16 mouse cellular contexts compared by ENCODE assay signal in genomic region chr19:57132916-57133520, GRCm38 (mm10).
DNase-seq lines count a peak whose midpoint lies in the region; ATAC-seq and TF ChIP-seq lines count a peak whose summit lies in the region.
"Had no signal": no experiment of that assay in that cellular context is flagged by ENCODE, and none has a peak within 500 bp of the region (broad histone marks: within the 10 kb centered on the region; RNA-seq: fewer than 3 reads in every experiment).

No protein-coding gene starts in this region.

- peaks cover 8% of the 10 kb centered on the region for H3K4me1 ChIP-seq in kidney, adult 2 months (ENCODE audit: control insufficient read depth, insufficient read depth, low read length)
- H3K4me1 ChIP-seq in kidney, embryonic 15.5 days: peaks cover 29% of the 10 kb centered on the region
- H3K4me1 ChIP-seq in thymus, adult 2 months (replicated peaks; ENCODE audit: control insufficient read depth, insufficient read depth, low read length): peaks cover 56% of the 10 kb centered on the region
- H3K4me1 ChIP-seq in midbrain, embryonic 16.5 days (ENCODE audit: control insufficient read depth, insufficient read depth, low read length): peaks cover 7% of the 10 kb centered on the region

- no peak overlapping the region for H3K9ac ChIP-seq in kidney, embryonic 15.5 days
- no peak overlapping the region for H3K9ac ChIP-seq in midbrain, embryonic 16.5 days (ENCODE audit: low read depth, low read length)
- H3K9ac ChIP-seq: hindbrain, embryonic 15.5 days; liver, embryonic 13.5 days had no signal

- ATAC-seq in kidney, embryonic 15.5 days (replicated peaks; ENCODE audit: low FRiP score): no peak
- ATAC-seq in midbrain, embryonic 16.5 days: no peak
- ATAC-seq: intestine, postnatal 0 days; lung, postnatal 0 days had no signal

- no peak for DNase-seq in kidney, adult 2 months
- no peak for DNase-seq in thymus, adult 2 months
- no peak for DNase-seq in thymus, postnatal 25 days
- peak; percentile 45 for DNase-seq in thymus, postnatal 4 days
- DNase-seq in cerebellum, postnatal 25 days: no peak
- DNase-seq: adrenal gland, postnatal 36 days; cerebellum, adult 11 months; cerebellum, postnatal 36 days; gastrocnemius, postnatal 14 days; liver, embryonic 13.5 days had no signal

- peak overlapping the region; percentile 48; the same call in 1 of the 2 replicates for H3K27ac ChIP-seq in kidney, adult 2 months (ENCODE audit: insufficient read depth, low read depth, low read length)
- no peak overlapping the region for H3K27ac ChIP-seq in kidney, embryonic 15.5 days
- H3K27ac ChIP-seq in thymus, adult 2 months (ENCODE audit: control insufficient read depth, insufficient read depth, low read length): peak overlapping the region; percentile 95
- no peak overlapping the region for H3K27ac ChIP-seq in midbrain, embryonic 16.5 days (ENCODE audit: low read length)
- H3K27ac ChIP-seq: hindbrain, embryonic 15.5 days; liver, embryonic 13.5 days had no signal

- no peak for TF ChIP-seq POLR2A in kidney, adult 2 months (IDR thresholded peaks at IDR 0.05; ENCODE audit: low read depth, low read length)
- TF ChIP-seq POLR2A in thymus, adult 2 months (IDR thresholded peaks at IDR 0.05; ENCODE audit: control insufficient read depth, extremely low read depth, insufficient read depth, low read length, poor library complexity): no peak

- WGBS in kidney, adult 2 months: 90% methylated on average over 6 of the region's 6 CpGs
- 82% methylated on average over 6 of the region's 6 CpGs for WGBS in kidney, embryonic 15.5 days
- WGBS in thymus, adult 2 months: 41% methylated on average over 6 of the region's 6 CpGs
- 78% methylated on average over 6 of the region's 6 CpGs for WGBS in midbrain, embryonic 16.5 days

- H3K36me3 ChIP-seq in kidney, adult 2 months (ENCODE audit: control insufficient read depth, insufficient read depth, low read length): no peaks in the 10 kb centered on the region
- H3K36me3 ChIP-seq in kidney, embryonic 15.5 days: no peaks in the 10 kb centered on the region
- no peaks in the 10 kb centered on the region for H3K36me3 ChIP-seq in thymus, adult 2 months (ENCODE audit: control insufficient read depth, insufficient read depth, low read length)
- no peaks in the 10 kb centered on the region; the same call in 1 of the 2 replicates for H3K36me3 ChIP-seq in midbrain, embryonic 16.5 days (ENCODE audit: control insufficient read depth, insufficient read depth, low read length)
- H3K36me3 ChIP-seq: liver, embryonic 13.5 days had no signal

- TF ChIP-seq CTCF in kidney, adult 2 months (conservative IDR thresholded peaks at IDR 0.05; ENCODE audit: insufficient read depth, insufficient read length, low read depth, low read length): no peak
- TF ChIP-seq CTCF in thymus, adult 2 months (IDR thresholded peaks at IDR 0.05; ENCODE audit: borderline replicate concordance, control insufficient read depth, extremely low read depth, insufficient read depth, low read length, poor library complexity): no peak

- H3K4me2 ChIP-seq in kidney, embryonic 15.5 days: no peak overlapping the region
- peak overlapping the region; percentile 21 for H3K4me2 ChIP-seq in midbrain, embryonic 16.5 days (ENCODE audit: low read length)
- H3K4me2 ChIP-seq: hindbrain, embryonic 15.5 days; liver, embryonic 13.5 days had no signal

- no peak overlapping the region for H3K4me3 ChIP-seq in kidney, adult 2 months (ENCODE audit: insufficient read depth, low read depth, low read length)
- H3K4me3 ChIP-seq in kidney, embryonic 15.5 days (replicated peaks): no peak overlapping the region
- no peak overlapping the region for H3K4me3 ChIP-seq in thymus, adult 2 months (ENCODE audit: control insufficient read depth, insufficient read depth, low read length)
- no peak overlapping the region for H3K4me3 ChIP-seq in midbrain, embryonic 16.5 days (ENCODE audit: low read depth, low read length)
- H3K4me3 ChIP-seq: hindbrain, embryonic 15.5 days; liver, embryonic 13.5 days; megakaryocyte, embryonic 14.5 days had no signal

- no peaks in the 10 kb centered on the region for H3K27me3 ChIP-seq in kidney, adult 2 months (replicated peaks; ENCODE audit: control insufficient read depth, insufficient read depth, low read length)
- H3K27me3 ChIP-seq in kidney, embryonic 15.5 days: no peaks in the 10 kb centered on the region
- H3K27me3 ChIP-seq in thymus, adult 2 months (ENCODE audit: control insufficient read depth, insufficient read depth, low read length): no peaks in the 10 kb centered on the region
- H3K27me3 ChIP-seq in midbrain, embryonic 16.5 days (ENCODE audit: control insufficient read depth, insufficient read depth, low read depth, low read length): no peaks in the 10 kb centered on the region
- H3K27me3 ChIP-seq: hindbrain, embryonic 15.5 days; liver, embryonic 13.5 days had no signal

- H3K9me3 ChIP-seq in kidney, embryonic 15.5 days (replicated peaks): no peaks in the 10 kb centered on the region
- H3K9me3 ChIP-seq in midbrain, embryonic 16.5 days (replicated peaks; ENCODE audit: control insufficient read depth, low read length, poor library complexity, severe bottlenecking): no peaks in the 10 kb centered on the region
- H3K9me3 ChIP-seq: hindbrain, embryonic 15.5 days; liver, embryonic 13.5 days had no signal

Comparison
In these comparisons a context has a peak if more than half of its experiments do, and no peak if none do; other contexts are left out.
1. H3K27ac ChIP-seq: peak in kidney, adult 2 months (single experiment) and thymus, adult 2 months (single experiment); none in kidney, embryonic 15.5 days (single experiment) and midbrain, embryonic 16.5 days (single experiment).